Mouse (Mus musculus) embryonic fibroblast, embryonic 13.5 days (primary cell): Measurements from ENCODE around the gene Lcorl.

Experiments used
- CTCF ChIP-seq: IDR thresholded peaks from 2 replicates; pipeline ENCODE4 v1.5.1; 2011; ENCODE audit warnings: mild to moderate bottlenecking, control low read depth, low read length, moderate library complexity, borderline replicate concordance; ENCODE audit not compliant: insufficient read depth
- POLR2A ChIP-seq: IDR thresholded peaks from 2 replicates; pipeline ENCODE4 v1.6.1; 2011; ENCODE audit warnings: low read depth, mild to moderate bottlenecking, control low read depth, low read length, moderate library complexity

DNA sequence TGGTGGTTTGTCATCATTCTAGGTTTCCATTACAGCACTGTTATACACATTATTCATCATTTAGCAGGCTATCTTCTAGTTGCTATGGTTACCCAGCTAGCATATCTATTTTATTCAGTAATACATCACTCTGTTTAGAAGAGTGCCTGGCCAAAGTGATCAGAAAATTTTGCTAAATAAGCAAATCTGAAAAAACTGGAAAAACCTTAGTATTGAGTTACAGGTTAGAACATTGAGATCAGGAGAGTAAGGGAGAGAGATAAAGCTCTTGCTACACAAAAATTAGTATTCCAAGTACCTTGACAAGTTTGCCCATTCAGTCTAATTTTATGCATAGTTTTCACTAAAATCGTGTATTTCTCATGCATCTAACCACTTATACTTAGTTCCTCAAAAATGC, 119.5 kb downstream of the Lcorl start:
- TF ChIP-seq POLR2A (no peak), CTCF (no peak)
